Mouse (Mus musculus): ENCODE measurements around the gene Proca1. TPM values are rescaled to one million over a fixed set of nuclear protein-coding genes. Genes with fewer than 3 reads are reported as not detected.

Proca1 gene
- polyA plus RNA-seq, 1 experiment from 2014 or later: 2.1 TPM

- 51% methylated on average over 23 of the region's 23 CpGs for WGBS
- H3K4me1 ChIP-seq (replicated peaks; ENCODE audit: control insufficient read depth, insufficient read depth, low read length): peaks cover 4% of the 10 kb centered on the region
- H3K27ac ChIP-seq (ENCODE audit: low read depth): no peak overlapping the region
Observed at GRCm38 (mm10) chr11:78195101-78195863, 2.1 kb downstream of the Proca1 start.

GRCm38 (mm10) chr11:78202372-78202771 lies 9.2 kb downstream of the Proca1 start:
- Histone ChIP-seq H3K27me3 (replicated peaks; ENCODE audit: control insufficient read depth, insufficient read depth, low read length) (no peaks in the 10 kb centered on the region), H3K9me3 (ENCODE audit: control insufficient read depth, low read length) (no peaks in the 10 kb centered on the region), H3K4me2 (ENCODE audit: low read length) (no peak overlapping the region), H3K36me3 (ENCODE audit: control insufficient read depth, insufficient read depth, low read length) (peaks cover 30% of the 10 kb centered on the region), H3K27ac (ENCODE audit: low read depth) (no peak overlapping the region), H3K9ac (ENCODE audit: low read length) (no peak overlapping the region), H3K4me3 (ENCODE audit: low read depth, low read length) (no peak overlapping the region), H3K4me1 (replicated peaks; ENCODE audit: control insufficient read depth, insufficient read depth, low read length) (0 out of 2 replicates have a peak, but pooled peaks cover 5% of the 10 kb centered on the region)
- ATAC-seq (replicated peaks; ENCODE audit: low FRiP score, low TSS enrichment, low read depth) (no peak), DNase-seq (ENCODE audit: low spot score) (no peak)
- WGBS: 82% methylated on average over 3 of the region's 3 CpGs

More at GRCm38 (mm10) chr11:78195101-78195863, 2.1 kb downstream of the Proca1 start:
- no peak for DNase-seq (ENCODE audit: low spot score)
- H3K36me3 ChIP-seq (ENCODE audit: control insufficient read depth, insufficient read depth, low read length): peaks cover 29% of the 10 kb centered on the region
- H3K4me2 ChIP-seq (ENCODE audit: low read length): peak overlapping the region; percentile 64
- no peak overlapping the region for H3K9ac ChIP-seq (ENCODE audit: low read length)
- H3K27me3 ChIP-seq (replicated peaks; ENCODE audit: control insufficient read depth, insufficient read depth, low read length): no peaks in the 10 kb centered on the region
- H3K9me3 ChIP-seq (ENCODE audit: control insufficient read depth, low read length): no peaks in the 10 kb centered on the region; the same call in 1 of the 2 replicates
- ATAC-seq (replicated peaks; ENCODE audit: low FRiP score, low TSS enrichment, low read depth): no peak
- H3K4me3 ChIP-seq (ENCODE audit: low read depth, low read length): peak overlapping the region; percentile 51

GRCm38 (mm10) chr11:78204287-78204686 lies 11.1 kb downstream of the Proca1 start:
- no peak overlapping the region for H3K4me2 ChIP-seq (ENCODE audit: low read length)
- H3K36me3 ChIP-seq (ENCODE audit: control insufficient read depth, insufficient read depth, low read length): peaks cover 49% of the 10 kb centered on the region
- DNase-seq (ENCODE audit: low spot score): no peak
- no peak overlapping the region for H3K4me3 ChIP-seq (ENCODE audit: low read depth, low read length)
- ATAC-seq (replicated peaks; ENCODE audit: low FRiP score, low TSS enrichment, low read depth): no peak
- H3K27me3 ChIP-seq (replicated peaks; ENCODE audit: control insufficient read depth, insufficient read depth, low read length): no peaks in the 10 kb centered on the region
- WGBS: 80% methylated on average over 6 of the region's 6 CpGs
- no peak overlapping the region for H3K27ac ChIP-seq (ENCODE audit: low read depth)
- no peak overlapping the region for H3K9ac ChIP-seq (ENCODE audit: low read length)
- H3K9me3 ChIP-seq (ENCODE audit: control insufficient read depth, low read length): no peaks in the 10 kb centered on the region
- H3K4me1 ChIP-seq (replicated peaks; ENCODE audit: control insufficient read depth, insufficient read depth, low read length): 0 out of 2 replicates have a peak, but pooled peaks cover 5% of the 10 kb centered on the region

GRCm38 (mm10) chr11:78205361-78206206 lies 12.4 kb downstream of the Proca1 start:
- no peak overlapping the region for H3K4me3 ChIP-seq (ENCODE audit: low read depth, low read length)
- ATAC-seq (replicated peaks; ENCODE audit: low FRiP score, low TSS enrichment, low read depth) (no peak), DNase-seq (ENCODE audit: low spot score) (no peak)
- no peaks in the 10 kb centered on the region for H3K9me3 ChIP-seq (ENCODE audit: control insufficient read depth, low read length)
- no peak overlapping the region for H3K27ac ChIP-seq (ENCODE audit: low read depth)
- no peak overlapping the region for H3K9ac ChIP-seq (ENCODE audit: low read length)
- peaks cover 62% of the 10 kb centered on the region for H3K36me3 ChIP-seq (ENCODE audit: control insufficient read depth, insufficient read depth, low read length)
- WGBS: 50% methylated on average over 13 of the region's 13 CpGs
- no peaks in the 10 kb centered on the region for H3K27me3 ChIP-seq (replicated peaks; ENCODE audit: control insufficient read depth, insufficient read depth, low read length)
- H3K4me1 ChIP-seq (replicated peaks; ENCODE audit: control insufficient read depth, insufficient read depth, low read length): 0 out of 2 replicates have a peak, but pooled peaks cover 5% of the 10 kb centered on the region
- no peak overlapping the region for H3K4me2 ChIP-seq (ENCODE audit: low read length)

GRCm38 (mm10) chr11:78207190-78207589 lies 14.0 kb downstream of the Proca1 start:
- Histone ChIP-seq H3K36me3 (ENCODE audit: control insufficient read depth, insufficient read depth, low read length) (peaks cover 78% of the 10 kb centered on the region), H3K27ac (ENCODE audit: low read depth) (no peak overlapping the region), H3K9me3 (ENCODE audit: control insufficient read depth, low read length) (no peaks in the 10 kb centered on the region), H3K4me1 (replicated peaks; ENCODE audit: control insufficient read depth, insufficient read depth, low read length) (0 out of 2 replicates have a peak, but pooled peaks cover 5% of the 10 kb centered on the region), H3K27me3 (replicated peaks; ENCODE audit: control insufficient read depth, insufficient read depth, low read length) (no peaks in the 10 kb centered on the region), H3K4me2 (ENCODE audit: low read length) (no peak overlapping the region), H3K4me3 (ENCODE audit: low read depth, low read length) (no peak overlapping the region), H3K9ac (ENCODE audit: low read length) (no peak overlapping the region)
- no peak for ATAC-seq (replicated peaks; ENCODE audit: low FRiP score, low TSS enrichment, low read depth)
- DNase-seq (ENCODE audit: low spot score): no peak
- 86% methylated on average over 7 of the region's 7 CpGs for WGBS

GRCm38 (mm10) chr11:78209886-78210285 lies 16.7 kb downstream of the Proca1 start:
- Histone ChIP-seq H3K4me1 (replicated peaks; ENCODE audit: control insufficient read depth, insufficient read depth, low read length) (0 out of 2 replicates have a peak, but pooled peaks cover 5% of the 10 kb centered on the region), H3K4me2 (ENCODE audit: low read length) (no peak overlapping the region), H3K36me3 (ENCODE audit: control insufficient read depth, insufficient read depth, low read length) (peaks cover 98% of the 10 kb centered on the region), H3K9me3 (ENCODE audit: control insufficient read depth, low read length) (no peaks in the 10 kb centered on the region), H3K27ac (ENCODE audit: low read depth) (no peak overlapping the region), H3K9ac (ENCODE audit: low read length) (no peak overlapping the region), H3K4me3 (ENCODE audit: low read depth, low read length) (no peak overlapping the region), H3K27me3 (replicated peaks; ENCODE audit: control insufficient read depth, insufficient read depth, low read length) (no peaks in the 10 kb centered on the region)
- DNase-seq (ENCODE audit: low spot score) (no peak), ATAC-seq (replicated peaks; ENCODE audit: low FRiP score, low TSS enrichment, low read depth) (no peak)
- WGBS: 85% methylated on average over 6 of the region's 6 CpGs

- Histone ChIP-seq H3K9ac (ENCODE audit: low read length) (no peak overlapping the region), H3K27ac (ENCODE audit: low read depth) (no peak overlapping the region), H3K27me3 (replicated peaks; ENCODE audit: control insufficient read depth, insufficient read depth, low read length) (no peaks in the 10 kb centered on the region), H3K9me3 (ENCODE audit: control insufficient read depth, low read length) (no peaks in the 10 kb centered on the region), H3K4me1 (replicated peaks; ENCODE audit: control insufficient read depth, insufficient read depth, low read length) (no peaks in the 10 kb centered on the region), H3K4me2 (ENCODE audit: low read length) (no peak overlapping the region), H3K4me3 (ENCODE audit: low read depth, low read length) (no peak overlapping the region), H3K36me3 (ENCODE audit: control insufficient read depth, insufficient read depth, low read length) (peaks cover 98% of the 10 kb centered on the region)
- WGBS: 60% methylated on average over 7 of the region's 7 CpGs
- ATAC-seq (replicated peaks; ENCODE audit: low FRiP score, low TSS enrichment, low read depth) (no peak), DNase-seq (ENCODE audit: low spot score) (no peak)
Observed at GRCm38 (mm10) chr11:78210615-78211014, 17.4 kb downstream of the Proca1 start.

- Histone ChIP-seq H3K4me3 (ENCODE audit: low read depth, low read length) (no peak overlapping the region), H3K27ac (ENCODE audit: low read depth) (no peak overlapping the region), H3K4me1 (replicated peaks; ENCODE audit: control insufficient read depth, insufficient read depth, low read length) (no peaks in the 10 kb centered on the region), H3K36me3 (ENCODE audit: control insufficient read depth, insufficient read depth, low read length) (peaks cover 99% of the 10 kb centered on the region), H3K9ac (ENCODE audit: low read length) (no peak overlapping the region), H3K27me3 (replicated peaks; ENCODE audit: control insufficient read depth, insufficient read depth, low read length) (no peaks in the 10 kb centered on the region), H3K9me3 (ENCODE audit: control insufficient read depth, low read length) (no peaks in the 10 kb centered on the region), H3K4me2 (ENCODE audit: low read length) (no peak overlapping the region)
- ATAC-seq (replicated peaks; ENCODE audit: low FRiP score, low TSS enrichment, low read depth): no peak
- WGBS: 85% methylated on average over 5 of the region's 5 CpGs
- DNase-seq (ENCODE audit: low spot score): no peak
Observed at GRCm38 (mm10) chr11:78211513-78211912, 18.3 kb downstream of the Proca1 start.

Data from intestine, embryonic 14.5 days (tissue).